Mouse (Mus musculus) activated CD4-positive, CD25-positive, alpha-beta regulatory T cell, adult 4 months (primary cell): Measurements from ENCODE around the gene Gprc5b. TPM values are rescaled to one million over a fixed set of nuclear protein-coding genes. Genes with fewer than 3 reads are reported as not detected.

ENCODE experiments used
- ATAC-seq: one replicate; pipeline ENCODE4 v1.8.0; 2017
- polyA plus RNA-seq, 2 experiments: library from polyadenylated mRNA; unstranded; fragments of 100-300 nt; shearing (Covaris generic); gene quantifications; one replicate each; pipeline ENCODE4 v1.2.1; 2017

Gene Gprc5b
- polyA plus RNA-seq, 2 experiments from 2014 or later: 1.5 to 2.3 TPM

- ATAC-seq: no peak
Measured at GRCm38 (mm10) chr7:118948677-118949282, 46.2 kb downstream of the Gprc5b start.

GRCm38 (mm10) chr7:118947241-118947640, 47.8 kb downstream of the Gprc5b start:
- ATAC-seq: no peak

GRCm38 (mm10) chr7:118944884-118945283, 50.1 kb downstream of the Gprc5b start:
- no peak for ATAC-seq

GRCm38 (mm10) chr7:118943170-118943569, 51.8 kb downstream of the Gprc5b start:
- no peak for ATAC-seq

DNA sequence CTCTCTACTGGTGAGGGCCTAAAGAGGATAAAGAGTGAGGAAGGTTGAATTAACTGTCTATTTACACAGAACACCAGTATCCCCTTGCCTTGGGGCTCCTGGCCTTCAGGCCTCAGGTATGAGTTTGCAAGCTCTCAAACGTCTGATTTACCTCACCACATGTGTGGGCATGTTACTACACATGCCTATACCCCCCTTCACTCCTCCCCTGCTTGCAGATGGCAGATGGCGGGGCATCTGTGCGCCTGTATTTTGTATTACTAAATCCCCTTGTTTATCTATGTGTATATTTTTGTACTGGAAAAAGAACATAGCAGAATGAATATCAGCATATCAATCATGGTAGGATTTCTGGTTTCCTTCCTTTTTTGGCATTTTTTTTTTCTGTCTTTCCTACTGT, 52.7 kb downstream of the Gprc5b start:
- ATAC-seq: no peak

- no peak for ATAC-seq
Measured at GRCm38 (mm10) chr7:118937469-118938387, 57.3 kb downstream of the Gprc5b start.

- no peak for ATAC-seq
Measured at GRCm38 (mm10) chr7:118936844-118937243, 58.2 kb downstream of the Gprc5b start.

GRCm38 (mm10) chr7:118935306-118935705, 59.7 kb downstream of the Gprc5b start:
- ATAC-seq: no peak

DNA sequence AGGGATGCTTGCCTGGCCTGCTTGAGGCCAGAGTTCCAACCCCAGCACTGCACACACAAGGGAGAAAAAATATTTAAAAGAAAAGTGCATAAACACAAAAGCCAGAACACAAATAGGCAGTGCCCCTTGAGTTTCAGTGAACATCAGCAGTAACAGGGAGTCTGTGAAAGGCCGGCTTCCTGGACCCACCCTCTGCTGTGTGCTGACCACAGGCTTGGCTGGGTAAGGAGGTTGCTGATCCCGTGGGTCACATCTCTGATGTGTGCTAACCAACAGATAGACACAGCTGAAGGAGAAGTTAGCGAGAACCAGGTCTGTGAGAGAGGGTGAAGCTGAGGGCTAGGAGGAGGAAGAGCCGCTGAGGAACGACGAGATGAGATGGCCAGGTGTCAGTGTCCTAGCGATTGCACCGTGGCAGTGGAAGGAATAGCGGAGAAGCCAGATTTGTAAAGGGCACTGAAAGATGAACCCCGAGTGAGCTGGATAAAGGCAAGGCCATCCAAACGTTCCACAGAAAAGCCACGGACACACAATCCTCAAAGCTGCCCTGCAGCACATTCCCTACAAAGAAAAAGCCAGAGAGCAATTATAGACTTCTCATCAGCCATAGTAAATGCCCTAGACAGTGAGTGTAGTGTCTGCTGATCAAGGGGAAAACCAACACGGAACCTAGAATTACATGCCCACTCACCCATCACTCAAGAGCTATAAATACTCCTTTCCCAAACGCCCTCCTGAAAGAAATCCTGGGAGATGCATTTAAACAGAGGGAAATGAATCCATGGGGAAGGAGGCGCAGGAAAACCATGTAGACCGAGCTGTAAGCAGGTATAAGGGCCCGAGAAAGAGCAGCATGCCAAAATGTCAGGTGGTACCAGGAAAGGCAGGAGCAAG, 63.3 kb downstream of the Gprc5b start:
- no peak for ATAC-seq

DNA sequence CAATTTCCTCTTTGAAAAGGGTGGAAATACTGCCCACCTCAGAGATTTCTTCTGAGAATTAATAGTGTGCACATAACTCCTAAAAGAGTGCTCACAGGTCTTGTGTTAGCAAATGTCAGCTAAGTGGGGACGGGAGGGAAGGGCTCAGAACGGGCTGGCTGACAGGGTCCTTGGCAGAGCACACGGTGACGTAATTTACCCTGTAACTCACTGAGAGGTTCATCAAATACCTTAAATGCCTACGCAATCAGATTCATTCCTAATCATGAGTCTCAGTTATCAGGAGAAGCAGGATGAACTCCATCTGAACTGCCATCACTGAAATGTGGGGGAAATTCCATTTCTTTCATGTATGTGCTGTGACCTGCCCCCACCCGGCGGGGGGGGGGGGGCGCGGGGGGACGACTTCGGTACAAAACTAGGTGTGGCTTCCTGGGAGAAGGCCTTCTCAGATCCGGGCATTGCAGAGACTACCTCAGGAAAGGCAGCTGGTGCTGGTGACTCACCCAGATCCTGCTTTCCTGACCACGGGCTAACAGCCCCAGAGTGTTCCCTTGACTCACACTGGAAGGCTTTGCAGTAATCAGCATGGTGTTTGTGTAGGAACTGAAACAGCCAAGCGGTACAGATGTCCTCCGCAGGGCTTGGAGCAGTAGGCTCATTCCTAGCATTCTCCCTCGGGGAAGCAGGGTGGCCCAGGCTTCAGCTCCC, 65.3 kb downstream of the Gprc5b start:
- no peak for ATAC-seq

DNA sequence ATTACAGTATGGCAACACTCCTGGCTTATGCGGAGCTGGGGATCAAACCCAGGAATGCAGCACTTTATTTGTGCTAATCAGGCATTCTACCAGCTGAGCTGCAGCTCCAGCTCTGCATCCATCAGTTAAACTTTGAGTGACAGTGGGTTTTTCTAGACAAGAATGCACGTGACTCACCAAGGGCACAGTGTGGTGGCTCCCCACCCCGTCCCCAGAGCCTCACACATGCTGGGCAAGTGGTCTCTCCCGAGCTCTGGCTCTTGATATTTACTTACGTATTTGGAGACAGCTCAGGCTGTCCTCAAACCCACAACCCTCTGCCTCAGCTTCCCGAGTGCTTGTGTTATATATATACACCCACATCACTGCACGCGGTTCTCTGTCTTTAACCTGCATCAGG, 66.1 kb downstream of the Gprc5b start:
- ATAC-seq: no peak

DNA sequence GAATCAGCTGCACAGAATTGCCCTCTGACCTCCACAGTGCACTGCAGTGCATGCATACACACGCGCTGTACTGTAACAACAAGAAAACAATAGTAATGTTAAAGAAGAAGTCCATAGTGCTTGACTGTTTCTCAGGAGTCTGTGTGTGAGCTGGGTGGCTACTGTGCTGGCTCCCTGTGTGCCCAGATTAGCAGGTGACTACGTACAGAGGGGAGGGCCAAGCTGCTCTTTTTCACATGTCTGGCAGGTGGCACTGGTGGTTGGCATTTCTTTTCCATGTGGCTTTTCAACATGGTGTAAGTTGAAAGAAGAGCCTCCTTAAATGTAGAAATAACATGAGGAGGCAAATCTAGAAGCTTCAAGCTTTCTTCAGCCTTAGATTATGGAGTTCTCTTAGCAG, 66.7 kb downstream of the Gprc5b start:
- ATAC-seq: no peak

GRCm38 (mm10) chr7:118927279-118927678, 67.7 kb downstream of the Gprc5b start:
- ATAC-seq: no peak

DNA sequence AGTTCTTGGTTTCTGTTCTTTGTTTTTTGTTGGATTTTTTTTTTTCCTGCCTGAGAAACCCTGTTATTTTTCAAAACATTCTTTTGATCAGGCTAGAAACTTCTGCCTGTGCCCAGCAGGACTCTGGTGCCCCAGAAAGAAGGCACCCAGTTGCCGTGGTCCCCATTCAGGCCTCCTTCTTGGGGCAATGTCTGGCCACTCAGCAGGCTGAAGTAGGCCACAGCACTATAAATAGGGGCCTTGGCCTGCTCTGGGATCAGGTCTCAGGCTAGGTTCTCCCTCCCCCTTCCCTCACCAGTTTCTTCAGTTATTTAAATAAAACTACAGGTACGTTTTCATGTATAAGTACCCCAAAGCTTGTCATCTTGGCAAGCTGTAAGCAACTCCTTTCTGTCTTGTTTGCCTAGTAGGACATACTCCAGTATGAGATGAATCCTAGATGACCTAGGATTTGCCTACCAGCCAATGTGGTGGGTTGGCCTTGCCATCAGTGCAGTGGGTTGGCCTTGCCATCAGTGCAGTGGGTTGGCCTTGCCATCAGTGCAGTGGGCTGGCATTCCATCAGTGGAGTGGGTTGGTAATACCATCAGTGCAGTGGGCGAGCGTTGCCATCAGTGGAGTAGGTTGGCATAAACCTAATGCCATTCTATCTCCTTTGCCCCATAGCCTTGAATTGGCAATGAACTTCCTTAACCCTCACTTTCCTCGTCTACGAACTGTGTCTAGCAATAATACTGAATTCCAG, 68.3 kb downstream of the Gprc5b start:
- ATAC-seq: no peak

DNA sequence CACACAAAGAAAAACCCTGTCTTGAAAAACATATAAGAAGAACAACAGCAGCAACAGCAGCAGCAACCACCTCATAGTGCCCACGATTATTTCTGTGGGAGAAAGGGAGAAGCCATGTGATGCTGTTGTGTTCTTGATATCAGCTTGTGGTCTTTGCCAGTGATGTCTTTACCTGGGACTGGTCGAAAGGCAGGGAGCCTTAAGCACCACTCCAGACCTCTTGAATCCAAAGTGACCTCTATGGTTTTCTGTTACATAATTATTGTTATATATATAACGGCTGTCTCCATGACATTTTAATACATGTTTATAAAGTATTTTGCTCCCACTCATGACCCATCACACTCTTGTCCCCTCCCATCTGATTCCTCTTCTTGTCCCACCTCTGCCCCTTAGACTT, 69.5 kb downstream of the Gprc5b start:
- no peak for ATAC-seq

- peak; percentile 69 for ATAC-seq
Measured at GRCm38 (mm10) chr7:118922441-118923202, 72.4 kb downstream of the Gprc5b start.
